Mouse (Mus musculus): ENCODE data around the gene Rpap2.
A peak's percentile ranks its signal among the peaks of the same experiment; 100 is the strongest.

Gene Rpap2

DNA sequence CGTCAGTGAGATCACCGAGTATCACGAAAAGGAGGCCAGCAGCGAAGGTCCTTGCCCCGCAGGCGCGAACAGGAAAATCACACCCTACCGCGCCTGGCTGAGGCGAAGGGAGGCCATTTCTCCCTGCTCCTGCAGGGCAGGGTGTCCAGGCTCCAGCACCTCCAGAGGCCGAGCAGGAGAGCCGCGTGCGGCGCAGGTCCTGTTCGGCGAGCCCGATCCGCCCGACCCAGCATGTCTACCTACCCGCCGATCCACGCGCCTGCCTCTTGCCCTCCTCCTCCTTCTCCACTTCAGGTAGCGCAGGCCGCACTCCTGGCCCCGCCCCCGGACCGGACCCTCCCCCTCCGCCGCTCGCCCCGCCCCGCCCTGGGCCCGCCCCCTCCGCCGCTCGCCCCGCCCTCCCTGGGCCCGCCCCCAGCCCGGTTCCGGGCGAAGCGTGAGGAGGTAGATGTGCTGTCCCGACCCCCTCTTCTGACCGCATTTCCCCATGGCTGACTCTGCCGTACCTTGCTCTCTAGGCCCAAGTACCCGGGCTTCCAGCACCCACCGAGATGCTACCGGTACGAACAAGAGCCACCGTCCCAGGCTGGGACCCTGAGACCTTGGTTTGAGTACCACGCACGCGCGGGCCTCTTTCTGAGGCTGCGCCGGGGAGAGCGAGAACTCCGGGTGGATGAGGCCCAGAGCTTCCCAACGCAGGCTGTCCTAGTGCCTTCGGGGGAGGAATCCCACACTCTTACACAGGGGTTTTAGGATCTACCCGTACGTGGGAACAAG, at the start of gene Rpap2, which contains the start of gene Glmn:
TSS of gene Rpap2 (plus strand) at position 73 of the 777 bp plus-strand sequence.
TSS of gene Glmn (minus strand) at position 588 of the 777 bp plus-strand sequence.
- DNase-seq (ENCODE audit: low spot score in 2 of 2), result peak; percentile 59 to 82

DNA sequence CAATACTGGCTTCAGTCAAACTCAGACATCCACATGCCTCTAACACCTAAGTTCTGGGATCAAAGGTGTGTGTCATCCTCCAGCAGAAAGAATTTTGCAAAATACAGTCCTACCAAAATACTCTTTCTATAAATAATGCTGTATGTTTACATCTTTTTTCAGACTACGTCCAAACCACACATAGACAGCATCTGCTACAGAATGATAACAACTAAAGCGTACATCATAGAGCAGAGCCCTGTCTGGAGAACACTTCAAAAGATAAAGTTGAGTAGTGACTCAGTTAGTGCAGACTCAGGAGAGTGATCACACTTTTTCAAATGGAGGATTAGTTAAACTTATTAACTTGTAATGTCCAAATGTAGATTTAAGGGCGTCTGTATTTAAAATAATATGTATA, 49.2 kb upstream of the Rpap2 start:
- DNase-seq (ENCODE audit: low spot score in 2 of 2), result no peak

GRCm38 (mm10) chr5:107548444-107548843, 48.7 kb upstream of the Rpap2 start:
- DNase-seq (ENCODE audit: low spot score in 2 of 2), result no peak

- DNase-seq (ENCODE audit: low spot score in 2 of 2), result no peak
These were observed 42.8 kb upstream of the Rpap2 start for GRCm38 (mm10) chr5:107554336-107554735.

DNA sequence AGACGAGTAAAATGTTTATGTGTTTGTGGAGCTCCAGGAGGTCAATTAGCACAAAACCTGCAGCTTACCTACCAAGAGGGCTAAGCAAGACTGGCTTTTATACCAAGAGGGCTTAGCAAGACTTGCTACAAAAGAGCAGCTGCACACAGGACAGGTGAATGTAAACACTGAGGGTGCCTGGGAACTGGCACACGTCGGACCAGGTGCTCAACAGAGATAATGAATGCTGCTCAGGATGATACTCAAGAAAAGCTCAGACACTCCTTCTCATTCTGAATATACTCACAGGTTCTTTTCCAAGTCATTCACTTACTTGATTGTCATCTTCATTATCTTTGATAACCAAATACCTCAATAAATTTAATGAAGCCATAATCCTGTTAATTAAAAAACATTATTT, 40.2 kb upstream of the Rpap2 start:
- DNase-seq (ENCODE audit: low spot score in 2 of 2), result no peak

DNA sequence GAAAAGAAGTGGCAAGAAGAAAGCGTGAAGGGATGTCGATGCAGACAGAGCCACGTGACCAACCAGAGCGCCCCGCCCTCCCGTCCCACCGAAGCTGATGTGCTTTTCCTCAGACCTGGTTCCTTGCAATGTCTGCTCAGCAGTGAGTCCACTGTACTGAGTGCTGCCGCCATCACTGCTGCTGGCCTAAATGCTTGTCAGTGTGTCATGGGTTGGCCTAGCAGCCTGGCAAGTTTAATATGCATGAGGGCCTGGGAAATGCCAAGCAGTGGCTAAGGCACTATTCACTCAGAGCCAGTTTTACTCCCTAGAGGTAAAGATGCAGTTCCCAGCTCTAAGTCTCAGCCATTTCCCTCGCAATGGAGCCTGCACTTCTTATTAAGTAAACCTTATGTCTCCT, 28.0 kb upstream of the Rpap2 start:
- DNase-seq (ENCODE audit: low spot score in 2 of 2), result no peak

DNA sequence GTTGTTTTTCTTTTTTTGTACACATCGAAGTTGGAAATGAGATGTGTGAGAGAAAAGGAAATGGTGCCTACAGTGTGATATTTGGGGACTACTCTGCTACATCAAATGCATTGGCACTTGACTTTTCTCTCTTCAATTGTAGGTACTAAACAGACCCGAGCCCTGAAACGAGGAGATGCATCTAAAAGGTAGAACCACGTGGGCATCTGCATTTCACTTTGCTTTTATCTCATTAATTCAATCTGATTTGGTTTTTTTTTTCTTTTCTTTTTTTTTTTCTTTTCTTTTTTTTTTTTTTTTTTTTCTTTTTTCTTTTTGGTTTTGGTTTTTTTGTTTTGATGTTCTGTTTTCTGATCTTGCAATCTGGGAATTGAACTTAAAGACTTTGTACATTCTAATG, 1.2 kb downstream of the Rpap2 start:
- DNase-seq (ENCODE audit: low spot score in 2 of 2), result no peak

- DNase-seq (ENCODE audit: low spot score in 2 of 2), result peak; percentile 44 to 66
These were observed 14.1 kb downstream of the Rpap2 start for GRCm38 (mm10) chr5:107611224-107611623.

GRCm38 (mm10) chr5:107617986-107618385, 20.8 kb downstream of the Rpap2 start:
- DNase-seq (ENCODE audit: low spot score in 2 of 2), result no peak

- DNase-seq (ENCODE audit: low spot score in 2 of 2), result no peak
These were observed 24.2 kb downstream of the Rpap2 start for GRCm38 (mm10) chr5:107621327-107621726.

GRCm38 (mm10) chr5:107633651-107634050, 36.5 kb downstream of the Rpap2 start:
- DNase-seq (ENCODE audit: low spot score in 2 of 2), result no peak

DNA sequence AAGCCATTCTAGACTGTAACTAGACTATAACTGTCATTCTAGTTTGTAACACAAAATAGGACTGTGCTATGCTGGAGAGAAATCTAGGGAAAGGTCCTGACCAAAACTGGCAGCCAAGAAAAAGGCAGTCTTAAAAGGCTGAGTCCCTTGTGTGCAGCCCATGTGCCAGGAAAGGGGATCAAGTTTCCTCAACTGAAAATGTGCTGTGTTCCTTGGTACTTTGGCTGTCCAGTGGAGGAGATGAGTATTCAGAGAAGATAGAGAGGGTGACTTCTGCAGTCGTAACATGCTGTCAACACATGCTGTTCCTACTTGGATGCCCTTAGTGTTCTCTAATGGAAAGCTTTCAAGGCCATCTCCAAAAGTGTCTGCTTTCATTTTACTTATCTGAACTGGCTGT, 39.9 kb downstream of the Rpap2 start:
- DNase-seq (ENCODE audit: low spot score in 2 of 2), result no peak

DNA sequence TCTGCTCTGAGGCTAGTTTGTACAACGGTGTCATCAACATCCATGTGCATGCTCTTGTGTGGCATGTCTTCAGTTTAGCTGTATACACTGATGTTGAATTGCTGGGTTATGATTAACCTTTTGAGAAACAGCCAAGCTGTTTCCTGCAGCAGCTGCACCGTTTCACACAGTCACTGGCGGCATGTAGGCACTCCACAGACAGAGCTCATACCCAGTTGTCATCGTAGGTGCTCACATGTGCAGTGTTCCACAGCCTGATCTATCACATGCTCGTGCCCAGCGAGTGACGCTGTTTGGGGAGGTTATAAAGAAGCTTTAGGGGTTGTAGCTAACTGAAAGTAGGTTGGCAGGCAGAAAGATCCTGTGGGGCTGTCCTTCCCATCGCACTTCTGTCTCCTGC, 41.2 kb downstream of the Rpap2 start:
- DNase-seq (ENCODE audit: low spot score in 2 of 2), result no peak

GRCm38 (mm10) chr5:107644595-107644994, 47.4 kb downstream of the Rpap2 start:
- no peak for DNase-seq (ENCODE audit: low spot score in 2 of 2)

GRCm38 (mm10) chr5:107645935-107646334, 48.8 kb downstream of the Rpap2 start:
- DNase-seq (ENCODE audit: low spot score in 2 of 2), result no peak

DNA sequence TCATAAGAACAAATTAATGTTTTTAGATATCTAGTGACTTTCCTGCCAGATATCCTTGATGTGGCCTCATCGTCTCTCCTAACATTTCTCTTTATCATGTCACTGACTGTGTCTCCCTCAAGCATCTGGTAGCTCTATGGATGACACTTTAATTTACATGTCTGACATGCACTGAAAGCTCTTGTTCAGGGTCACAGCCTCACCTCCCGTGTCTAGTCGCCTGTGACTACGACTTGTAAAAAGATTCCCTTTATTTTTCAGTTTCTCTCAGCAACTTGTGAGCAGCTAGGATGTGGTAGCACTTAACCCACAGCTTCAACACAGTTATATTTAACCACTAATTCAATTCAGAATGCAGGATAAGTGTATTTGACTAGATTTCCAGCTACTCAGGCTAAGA, 50.4 kb downstream of the Rpap2 start:
- DNase-seq (ENCODE audit: low spot score in 2 of 2), result no peak

DNA sequence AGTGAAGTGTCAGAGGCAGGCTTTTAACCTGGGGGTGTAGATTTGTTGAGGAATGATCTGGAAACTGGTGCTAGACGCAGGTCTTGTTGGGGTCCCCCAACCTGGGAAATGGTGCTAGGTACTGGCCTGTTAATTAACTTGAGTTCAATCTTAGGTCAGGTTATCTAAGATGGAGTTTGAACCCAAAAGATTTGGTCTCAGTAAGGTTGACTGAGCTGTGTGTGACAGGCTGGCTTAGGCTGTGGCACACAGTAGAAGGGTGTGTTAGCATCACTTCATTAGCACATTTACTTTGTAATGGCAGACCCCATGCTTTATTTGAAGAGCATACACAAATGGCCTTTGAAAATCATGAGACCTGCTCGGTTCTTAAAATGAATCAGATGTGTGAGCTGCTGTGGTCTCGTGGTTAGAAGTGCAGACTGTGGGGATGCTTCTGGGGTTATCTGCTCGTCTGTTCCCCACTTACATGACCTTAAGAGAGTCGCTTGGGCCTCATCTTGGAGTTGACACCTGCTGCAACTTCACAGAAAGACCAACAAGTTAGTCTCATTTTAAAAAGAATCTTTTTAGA, 51.5 kb downstream of the Rpap2 start:
- no peak for DNase-seq (ENCODE audit: low spot score in 2 of 2)

GRCm38 (mm10) chr5:107649680-107650079, 52.5 kb downstream of the Rpap2 start:
- DNase-seq (ENCODE audit: low spot score in 2 of 2), result no peak

GRCm38 (mm10) chr5:107650427-107650826, 53.3 kb downstream of the Rpap2 start:
- DNase-seq (ENCODE audit: low spot score in 2 of 2), result no peak

DNA sequence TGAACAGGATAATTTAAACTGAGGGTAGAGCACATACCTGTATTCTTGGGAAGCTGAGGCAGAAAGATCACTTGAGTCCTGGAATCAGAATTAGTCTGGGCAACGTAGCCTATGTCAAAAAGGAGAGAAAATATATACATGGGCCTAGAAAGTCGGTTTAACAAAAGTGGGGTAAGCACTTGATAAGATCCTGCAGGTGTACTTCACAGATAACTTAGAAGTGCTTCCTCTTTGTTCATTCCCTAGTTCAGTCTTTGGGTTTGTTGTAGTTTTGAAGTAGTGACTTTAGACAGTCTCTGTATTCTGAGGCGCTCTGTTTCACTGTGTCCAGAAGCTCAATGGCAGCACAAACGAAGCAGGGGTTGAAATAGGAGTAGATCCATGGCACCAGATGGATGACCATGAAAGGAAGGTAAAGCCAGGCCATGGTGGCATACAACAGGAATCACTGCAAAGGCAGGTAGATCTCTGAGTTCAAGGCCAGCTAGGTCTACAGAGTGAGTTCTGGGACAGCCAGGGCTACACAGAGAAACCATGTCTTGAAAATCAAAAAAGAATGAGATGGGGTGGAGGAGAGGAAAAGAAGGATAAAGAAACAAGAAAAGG, 55.0 kb downstream of the Rpap2 start:
- no peak for DNase-seq (ENCODE audit: low spot score in 2 of 2)

- DNase-seq (ENCODE audit: low spot score in 2 of 2), result no peak
These were observed 81.2 kb downstream of the Rpap2 start for GRCm38 (mm10) chr5:107678392-107678791.

DNA sequence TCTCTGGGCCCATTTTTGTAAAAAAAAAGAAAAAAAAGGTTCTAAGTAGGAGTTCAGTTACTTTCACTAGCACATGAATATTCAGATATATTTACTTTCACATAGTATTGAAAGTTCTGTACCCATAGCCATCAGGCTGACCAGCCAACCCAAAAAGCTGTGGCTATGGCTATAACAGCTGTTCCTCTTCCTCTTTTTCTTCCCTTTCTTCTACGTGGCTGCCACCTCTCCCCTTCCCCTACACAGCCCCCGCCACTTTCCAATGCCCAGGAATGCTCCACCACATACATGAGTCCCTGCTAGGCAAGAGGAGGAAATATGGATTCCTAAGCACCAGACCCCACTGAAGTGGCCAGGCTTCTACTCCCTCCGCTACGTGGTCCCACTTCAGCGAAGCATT, 84.1 kb downstream of the Rpap2 start:
- DNase-seq (ENCODE audit: low spot score in 2 of 2), result no peak

DNA sequence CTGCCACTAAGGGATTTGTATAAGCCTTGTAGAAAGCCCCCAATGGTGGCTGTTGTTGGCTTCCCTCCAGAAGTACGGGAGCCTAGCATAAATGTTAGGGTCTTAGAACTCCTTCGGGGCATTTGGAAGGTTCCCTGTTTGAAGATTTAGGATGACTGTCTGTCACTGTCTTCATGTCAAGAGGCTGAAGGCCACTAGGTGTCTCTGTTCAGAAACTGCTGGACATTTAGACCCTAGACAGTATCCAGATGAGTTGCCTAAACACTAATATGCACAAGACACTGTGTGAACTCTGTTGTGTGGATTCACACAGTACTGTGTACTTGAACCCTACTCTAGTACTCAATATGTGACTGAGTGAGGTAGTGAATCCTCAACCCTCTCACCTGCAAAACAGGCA, 87.2 kb downstream of the Rpap2 start:
- DNase-seq (ENCODE audit: low spot score in 2 of 2), result no peak

Measured in cerebellum, postnatal 4 days (tissue).